Mouse (Mus musculus): ENCODE data around the gene 1700011L22Rik. TPM values are rescaled to one million over a fixed set of nuclear protein-coding genes. Genes with fewer than 3 reads are reported as not detected.

The 1700011L22Rik gene
- polyA plus RNA-seq, 1 experiment from 2014 or later, result not detected

- Histone ChIP-seq H3K27me3 (no peaks in the 10 kb centered on the region), H3K4me2 (no peak overlapping the region), H3K4me3 (no peak overlapping the region), H3K4me1 (peaks cover 17% of the 10 kb centered on the region; the same call in 1 of the 2 replicates), H3K27ac (no peak overlapping the region), H3K9me3 (no peaks in the 10 kb centered on the region), H3K9ac (no peak overlapping the region), H3K36me3 (no peaks in the 10 kb centered on the region)
- 68% methylated on average over 6 of the region's 6 CpGs for WGBS
- no peak for ATAC-seq (ENCODE audit: borderline replicate concordance, extremely low read depth, low FRiP score, low TSS enrichment)
Observed at GRCm38 (mm10) chr8:79281376-79281890, 33.1 kb upstream of the 1700011L22Rik start.

GRCm38 (mm10) chr8:79277264-79277870 lies 29.0 kb upstream of the 1700011L22Rik start:
- peak; percentile 92 for ATAC-seq (ENCODE audit: borderline replicate concordance, extremely low read depth, low FRiP score, low TSS enrichment)
- WGBS, result 27% methylated on average over 8 of the region's 8 CpGs
- Histone ChIP-seq H3K4me2 (no peak overlapping the region), H3K9ac (no peak overlapping the region), H3K4me3 (no peak overlapping the region), H3K27me3 (no peaks in the 10 kb centered on the region), H3K36me3 (peaks cover 2% of the 10 kb centered on the region; the same call in 1 of the 2 replicates), H3K4me1 (peaks cover 19% of the 10 kb centered on the region; the same call in 1 of the 2 replicates), H3K27ac (no peak overlapping the region), H3K9me3 (no peaks in the 10 kb centered on the region)

GRCm38 (mm10) chr8:79274940-79275339 lies 26.6 kb upstream of the 1700011L22Rik start:
- WGBS, result 91% methylated on average over 10 of the region's 10 CpGs
- Histone ChIP-seq H3K4me3 (no peak overlapping the region), H3K27me3 (no peaks in the 10 kb centered on the region), H3K9me3 (no peaks in the 10 kb centered on the region), H3K27ac (no peak overlapping the region), H3K4me2 (no peak overlapping the region), H3K36me3 (peaks cover 2% of the 10 kb centered on the region), H3K9ac (no peak overlapping the region), H3K4me1 (peaks cover 19% of the 10 kb centered on the region; the same call in 1 of the 2 replicates)
- ATAC-seq (ENCODE audit: borderline replicate concordance, extremely low read depth, low FRiP score, low TSS enrichment), result no peak

GRCm38 (mm10) chr8:79273776-79274175 lies 25.4 kb upstream of the 1700011L22Rik start:
- 55% methylated on average over 6 of the region's 6 CpGs for WGBS
- H3K36me3 ChIP-seq, result peaks cover 2% of the 10 kb centered on the region
- no peak overlapping the region for H3K9ac ChIP-seq
- H3K4me1 ChIP-seq, result peaks cover 19% of the 10 kb centered on the region; the same call in 1 of the 2 replicates
- no peak for ATAC-seq (ENCODE audit: borderline replicate concordance, extremely low read depth, low FRiP score, low TSS enrichment)
- H3K27me3 ChIP-seq, result no peaks in the 10 kb centered on the region
- no peaks in the 10 kb centered on the region for H3K9me3 ChIP-seq
- H3K4me3 ChIP-seq, result no peak overlapping the region
- no peak overlapping the region for H3K4me2 ChIP-seq
- no peak overlapping the region for H3K27ac ChIP-seq

- peaks cover 13% of the 10 kb centered on the region; the same call in 1 of the 2 replicates for H3K4me1 ChIP-seq
- no peak overlapping the region for H3K9ac ChIP-seq
- H3K4me2 ChIP-seq, result no peak overlapping the region
- peaks cover 2% of the 10 kb centered on the region for H3K36me3 ChIP-seq
- no peak overlapping the region for H3K4me3 ChIP-seq
- ATAC-seq (ENCODE audit: borderline replicate concordance, extremely low read depth, low FRiP score, low TSS enrichment), result no peak
- no peaks in the 10 kb centered on the region for H3K27me3 ChIP-seq
- H3K27ac ChIP-seq, result no peak overlapping the region
- H3K9me3 ChIP-seq, result no peaks in the 10 kb centered on the region
- WGBS, result 85% methylated on average over 4 of the region's 4 CpGs
Observed at GRCm38 (mm10) chr8:79272676-79273075, 24.3 kb upstream of the 1700011L22Rik start.

GRCm38 (mm10) chr8:79268921-79269320 lies 20.6 kb upstream of the 1700011L22Rik start:
- Histone ChIP-seq H3K9ac (no peak overlapping the region), H3K27me3 (no peaks in the 10 kb centered on the region), H3K4me3 (no peak overlapping the region), H3K27ac (no peak overlapping the region), H3K36me3 (peaks cover 2% of the 10 kb centered on the region), H3K4me2 (no peak overlapping the region), H3K4me1 (no peaks in the 10 kb centered on the region), H3K9me3 (no peaks in the 10 kb centered on the region)
- 91% methylated on average over 7 of the region's 7 CpGs for WGBS
- no peak for ATAC-seq (ENCODE audit: borderline replicate concordance, extremely low read depth, low FRiP score, low TSS enrichment)

- Histone ChIP-seq H3K27me3 (no peaks in the 10 kb centered on the region), H3K4me3 (no peak overlapping the region), H3K4me2 (no peak overlapping the region), H3K4me1 (no peaks in the 10 kb centered on the region), H3K9me3 (no peaks in the 10 kb centered on the region), H3K27ac (no peak overlapping the region), H3K9ac (no peak overlapping the region), H3K36me3 (no peaks in the 10 kb centered on the region)
- WGBS, result 82% methylated on average over 5 of the region's 5 CpGs
- no peak for ATAC-seq (ENCODE audit: borderline replicate concordance, extremely low read depth, low FRiP score, low TSS enrichment)
Observed at GRCm38 (mm10) chr8:79261920-79262319, 13.6 kb upstream of the 1700011L22Rik start.

GRCm38 (mm10) chr8:79256076-79256705 lies 7.8 kb upstream of the 1700011L22Rik start:
- Histone ChIP-seq H3K9ac (no peak overlapping the region), H3K27ac (no peak overlapping the region), H3K4me3 (no peak overlapping the region), H3K27me3 (no peaks in the 10 kb centered on the region), H3K4me2 (no peak overlapping the region), H3K9me3 (no peaks in the 10 kb centered on the region), H3K36me3 (no peaks in the 10 kb centered on the region), H3K4me1 (peaks cover 3% of the 10 kb centered on the region; the same call in 1 of the 2 replicates)
- 0 out of 2 replicates have a peak, but pooled peaks have one; percentile 23 for ATAC-seq (ENCODE audit: borderline replicate concordance, extremely low read depth, low FRiP score, low TSS enrichment)
- 49% methylated on average over 8 of the region's 8 CpGs for WGBS

- Histone ChIP-seq H3K4me1 (peaks cover 3% of the 10 kb centered on the region; the same call in 1 of the 2 replicates), H3K9me3 (no peaks in the 10 kb centered on the region), H3K36me3 (no peaks in the 10 kb centered on the region), H3K4me2 (no peak overlapping the region), H3K27me3 (no peaks in the 10 kb centered on the region), H3K4me3 (no peak overlapping the region), H3K9ac (no peak overlapping the region), H3K27ac (no peak overlapping the region)
- no peak for ATAC-seq (ENCODE audit: borderline replicate concordance, extremely low read depth, low FRiP score, low TSS enrichment)
- 79% methylated on average over 6 of the region's 6 CpGs for WGBS
Observed at GRCm38 (mm10) chr8:79253742-79254141, 5.4 kb upstream of the 1700011L22Rik start.

GRCm38 (mm10) chr8:79243422-79243821 lies 4.9 kb downstream of the 1700011L22Rik start:
- no peaks in the 10 kb centered on the region for H3K9me3 ChIP-seq
- H3K9ac ChIP-seq, result no peak overlapping the region
- WGBS, result 57% methylated on average over 2 of the region's 2 CpGs
- no peak overlapping the region for H3K4me3 ChIP-seq
- H3K36me3 ChIP-seq, result no peaks in the 10 kb centered on the region
- peaks cover 13% of the 10 kb centered on the region for H3K4me1 ChIP-seq
- H3K4me2 ChIP-seq, result no peak overlapping the region
- no peaks in the 10 kb centered on the region for H3K27me3 ChIP-seq
- ATAC-seq (ENCODE audit: borderline replicate concordance, extremely low read depth, low FRiP score, low TSS enrichment), result no peak
- H3K27ac ChIP-seq, result no peak overlapping the region

- ATAC-seq (ENCODE audit: borderline replicate concordance, extremely low read depth, low FRiP score, low TSS enrichment), result no peak
- Histone ChIP-seq H3K27ac (no peak overlapping the region), H3K9me3 (no peaks in the 10 kb centered on the region), H3K4me2 (no peak overlapping the region), H3K9ac (no peak overlapping the region), H3K27me3 (no peaks in the 10 kb centered on the region), H3K4me3 (no peak overlapping the region), H3K36me3 (no peaks in the 10 kb centered on the region), H3K4me1 (no peaks in the 10 kb centered on the region)
- WGBS, result 62% methylated on average over 7 of the region's 7 CpGs
Observed at GRCm38 (mm10) chr8:79239996-79240395, 8.4 kb downstream of the 1700011L22Rik start.

- Histone ChIP-seq H3K27ac (no peak overlapping the region), H3K9ac (no peak overlapping the region), H3K36me3 (no peaks in the 10 kb centered on the region), H3K9me3 (no peaks in the 10 kb centered on the region), H3K4me1 (no peaks in the 10 kb centered on the region), H3K4me3 (no peak overlapping the region), H3K27me3 (no peaks in the 10 kb centered on the region), H3K4me2 (no peak overlapping the region)
- no peak for ATAC-seq (ENCODE audit: borderline replicate concordance, extremely low read depth, low FRiP score, low TSS enrichment)
- 53% methylated on average over 3 of the region's 3 CpGs for WGBS
Observed at GRCm38 (mm10) chr8:79239320-79239719, 9.1 kb downstream of the 1700011L22Rik start.

Data from lung, embryonic 15.5 days (tissue).